Mouse (Mus musculus) midbrain, postnatal 0 days (tissue): Measurements from ENCODE around the gene Ell. TPM values are rescaled to one million over a fixed set of nuclear protein-coding genes. Genes with fewer than 3 reads are reported as not detected.

Experiments
- ATAC-seq: fragments of 200-750 bp; cut with Nextera tagmentation; 2 replicates; pipeline ENCODE4 v1.8.0; 2017; ENCODE audit warnings: moderate number of reproducible peaks, mild to moderate bottlenecking, moderate TSS enrichment, moderate library complexity; ENCODE audit not compliant: low FRiP score
- DNase-seq: peaks from one replicate; pipeline ENCODE4 v3.0.0-alpha.2; 2015; ENCODE audit warnings: low spot score
- H3K27ac ChIP-seq: fragments of 300-500 bp; sonication (generic); 2 replicates; pipeline ENCODE4 v1.5.1; 2014; ENCODE audit warnings: low read depth, mild to moderate bottlenecking, low read length, mixed read lengths
- H3K27me3 ChIP-seq: fragments of 300-500 bp; sonication (generic); 2 replicates; pipeline ENCODE4 v1.6.1; 2014; ENCODE audit warnings: low read length, control low read depth, mixed read lengths; ENCODE audit not compliant: insufficient read depth
- H3K36me3 ChIP-seq: fragments of 300-500 bp; sonication (generic); 2 replicates; pipeline ENCODE4 v1.6.1; 2014; ENCODE audit warnings: low read length, control low read depth, mixed read lengths; ENCODE audit not compliant: insufficient read depth
- H3K4me1 ChIP-seq: fragments of 300-500 bp; sonication (generic); 2 replicates; pipeline ENCODE4 v1.6.1; 2014; ENCODE audit warnings: mild to moderate bottlenecking, control low read depth, antibody characterized with exemption, low read length, mixed read lengths; ENCODE audit not compliant: insufficient read depth
- H3K4me2 ChIP-seq: fragments of 300-500 bp; sonication (generic); 2 replicates; pipeline ENCODE4 v1.6.1; 2014; ENCODE audit warnings: low read depth, mild to moderate bottlenecking, low read length, mixed read lengths; ENCODE audit not compliant: poor library complexity, severe bottlenecking
- H3K4me3 ChIP-seq: fragments of 300-500 bp; sonication (generic); 2 replicates; pipeline ENCODE4 v1.5.1; 2014; ENCODE audit warnings: low read depth, mild to moderate bottlenecking, low read length, moderate library complexity
- H3K9ac ChIP-seq: fragments of 300-500 bp; sonication (generic); replicated peaks from 2 replicates; pipeline ENCODE4 v1.6.1; 2014; ENCODE audit warnings: mild to moderate bottlenecking, low read length, moderate library complexity, mixed read lengths; ENCODE audit not compliant: poor library complexity, severe bottlenecking
- H3K9me3 ChIP-seq: fragments of 300-500 bp; sonication (generic); 2 replicates; pipeline ENCODE4 v1.6.1; 2016; ENCODE audit warnings: low read length, control low read depth
- CTCF ChIP-seq: IDR thresholded peaks from 2 replicates; pipeline ENCODE4 v1.5.1; 2016; ENCODE audit warnings: antibody characterized with exemption, mild to moderate bottlenecking
- WGBS: fragments of 180-500 bp; shearing (Covaris S2); extraction: QIAGEN DNeasy Blood & Tissue Kit; methylation state at CpG from one replicate; pipeline ENCODE4 v1.1.7; 2014; 5-methylcytosine and 5-hydroxymethylcytosine counted together
- polyA plus RNA-seq: library from polyadenylated mRNA; unstranded; fragments of >200 nt; fragmentation: Nextera tagmentation; extraction: Ambion mirVana; gene quantifications from 2 replicates; pipeline ENCODE4 v1.2.1, GENCODE M21; 2015
- total RNA-seq: library from RNA; depleted of rRNA; stranded (reverse); fragments of >200 nt; gene quantifications from 2 replicates; pipeline ENCODE4 v1.2.3, GENCODE M21; 2014

Ell gene
- total and polyA plus RNA-seq, 2 experiments from 2014 or later = 13.2 to 14.1 TPM

DNA sequence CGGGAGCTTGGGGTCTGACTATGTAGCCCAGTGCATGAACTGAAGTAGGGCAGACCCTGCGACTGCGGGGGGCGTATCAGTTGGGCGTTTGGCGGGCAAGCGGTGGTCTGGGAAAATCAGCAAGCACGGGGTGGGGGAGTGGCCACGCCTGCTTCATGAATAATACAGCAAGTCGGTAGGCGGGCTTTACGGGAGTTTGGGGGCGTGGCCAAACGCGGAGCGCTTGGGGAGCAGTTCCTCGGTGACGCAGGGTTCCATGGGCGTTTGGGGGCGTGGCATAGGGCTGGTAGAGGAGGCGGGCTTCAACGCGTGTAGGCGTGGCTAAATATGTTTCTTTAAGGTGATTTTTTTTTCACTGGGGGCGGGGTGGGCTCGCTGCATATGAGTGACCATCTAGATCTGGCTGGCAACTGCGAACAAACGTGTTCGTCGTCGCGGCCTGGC is 602 bp upstream of the Ell start:
- DNase-seq (peak; percentile 99), ATAC-seq (peak; percentile 87)
- Histone ChIP-seq H3K4me3 (peak overlapping the region; percentile 82), H3K9ac (peak overlapping the region; percentile 62), H3K27me3 (no peaks in the 10 kb centered on the region), H3K36me3 (peaks cover 25% of the 10 kb centered on the region), H3K4me1 (peaks cover 16% of the 10 kb centered on the region), H3K9me3 (no peaks in the 10 kb centered on the region), H3K27ac (peak overlapping the region; percentile 90), H3K4me2 (peak overlapping the region; percentile 95)
- under 1% methylated on average over 32 of the region's 32 CpGs for WGBS
- no peak for TF ChIP-seq CTCF

GRCm38 (mm10) chr8:70540013-70540506 is 803 bp downstream of the Ell start:
- H3K27ac ChIP-seq = peak overlapping the region; percentile 90; the same call in 1 of the 2 replicates
- H3K4me3 ChIP-seq = peak overlapping the region; percentile 82
- peaks cover 16% of the 10 kb centered on the region for H3K4me1 ChIP-seq
- no peak for DNase-seq
- peak overlapping the region; percentile 82 for H3K9ac ChIP-seq
- no peaks in the 10 kb centered on the region for H3K9me3 ChIP-seq
- H3K36me3 ChIP-seq = peaks cover 14% of the 10 kb centered on the region
- H3K4me2 ChIP-seq = peak overlapping the region; percentile 95
- no peak for TF ChIP-seq CTCF
- ATAC-seq = no peak
- 16% methylated on average over 4 of the region's 4 CpGs for WGBS
- H3K27me3 ChIP-seq = no peaks in the 10 kb centered on the region

DNA sequence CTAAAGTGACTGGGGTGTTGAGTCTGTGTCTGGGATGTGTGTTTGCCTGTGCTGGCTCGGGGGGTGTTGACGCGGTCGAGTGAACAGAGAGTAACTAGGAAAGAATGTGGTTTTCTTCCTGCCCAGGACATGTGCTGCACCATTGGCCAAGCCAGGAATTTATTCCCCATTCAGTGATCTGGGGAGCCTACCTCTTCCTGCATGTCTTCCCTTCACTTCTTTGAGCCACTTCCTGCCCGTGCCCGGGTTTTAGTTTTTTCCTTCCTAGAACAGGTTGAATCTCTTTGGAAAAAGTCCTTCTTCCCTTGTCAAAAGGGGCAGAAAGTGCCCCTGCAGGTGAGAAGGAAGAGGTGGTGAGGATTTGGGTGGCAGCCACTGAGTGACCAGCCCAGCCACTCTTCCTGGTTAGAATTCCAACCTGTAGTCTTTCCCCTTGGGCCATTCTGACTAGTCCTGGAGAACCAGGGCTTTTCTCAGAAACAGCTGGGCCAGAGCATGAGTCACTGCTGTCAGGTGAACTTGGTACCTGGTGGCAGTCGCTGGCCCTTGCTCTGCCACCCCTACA is 1.3 kb downstream of the Ell start:
- H3K36me3 ChIP-seq = peaks cover 8% of the 10 kb centered on the region
- H3K4me3 ChIP-seq = peak overlapping the region; percentile 82
- 46% methylated on average over 7 of the region's 7 CpGs for WGBS
- H3K4me1 ChIP-seq = peaks cover 16% of the 10 kb centered on the region
- peak overlapping the region; percentile 95 for H3K4me2 ChIP-seq
- no peak for DNase-seq
- peak overlapping the region; percentile 82 for H3K9ac ChIP-seq
- no peaks in the 10 kb centered on the region for H3K27me3 ChIP-seq
- no peak for ATAC-seq
- no peak for TF ChIP-seq CTCF
- H3K27ac ChIP-seq = no peak overlapping the region
- no peaks in the 10 kb centered on the region for H3K9me3 ChIP-seq

DNA sequence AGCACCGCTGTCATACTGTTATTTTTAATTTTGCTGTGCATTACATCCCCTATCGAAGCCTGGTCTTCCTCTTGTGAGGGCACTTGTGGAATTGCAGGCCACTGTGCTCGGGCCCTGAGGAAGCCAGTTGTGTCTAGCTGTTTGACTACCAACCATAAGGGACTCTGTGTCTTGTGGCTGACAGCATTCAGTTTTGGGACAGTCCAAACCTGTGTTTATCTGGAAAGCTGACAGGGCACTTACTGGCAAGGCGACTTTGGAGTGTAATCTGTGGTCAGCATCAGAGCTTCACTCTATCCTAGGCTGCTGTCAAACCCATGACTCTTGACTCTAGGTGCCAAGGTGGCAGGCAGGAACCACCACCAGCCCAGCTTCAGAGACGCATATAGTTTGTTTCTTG is 1.8 kb downstream of the Ell start:
- DNase-seq = no peak
- H3K4me2 ChIP-seq = peak overlapping the region; percentile 95
- TF ChIP-seq CTCF = no peak
- H3K9ac ChIP-seq = no peak overlapping the region
- H3K4me3 ChIP-seq = peak overlapping the region; percentile 82; the same call in 1 of the 2 replicates
- ATAC-seq = no peak
- no peaks in the 10 kb centered on the region for H3K9me3 ChIP-seq
- peaks cover 5% of the 10 kb centered on the region; the same call in 1 of the 2 replicates for H3K36me3 ChIP-seq
- no peaks in the 10 kb centered on the region for H3K27me3 ChIP-seq
- 82% methylated on average over 5 of the region's 5 CpGs for WGBS
- H3K4me1 ChIP-seq = peaks cover 16% of the 10 kb centered on the region
- no peak overlapping the region for H3K27ac ChIP-seq

DNA sequence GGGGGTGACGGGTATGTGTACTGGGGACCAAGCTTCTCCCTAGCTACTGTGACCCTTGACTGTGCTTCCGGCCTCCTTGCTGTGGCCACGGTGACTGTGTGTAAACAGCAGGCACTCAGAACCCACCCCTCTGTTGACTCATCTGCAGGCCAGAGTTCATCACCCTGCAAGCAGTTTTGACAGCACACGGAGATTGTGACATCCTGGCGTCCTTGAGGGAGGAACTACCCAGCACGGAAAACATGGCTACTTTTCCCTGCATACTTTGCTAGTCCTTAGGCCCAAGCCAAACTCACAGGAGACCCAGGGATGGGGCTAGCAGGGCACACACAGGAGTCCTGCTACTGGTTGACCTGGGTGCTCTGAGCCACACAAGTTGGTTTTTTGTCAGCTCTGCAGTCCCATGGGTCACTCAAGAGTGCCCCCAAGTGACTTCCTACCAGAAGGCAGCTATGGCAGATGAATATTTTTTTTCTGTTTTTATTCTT is 5.0 kb downstream of the Ell start:
- peak; percentile 40 for TF ChIP-seq CTCF

DNA sequence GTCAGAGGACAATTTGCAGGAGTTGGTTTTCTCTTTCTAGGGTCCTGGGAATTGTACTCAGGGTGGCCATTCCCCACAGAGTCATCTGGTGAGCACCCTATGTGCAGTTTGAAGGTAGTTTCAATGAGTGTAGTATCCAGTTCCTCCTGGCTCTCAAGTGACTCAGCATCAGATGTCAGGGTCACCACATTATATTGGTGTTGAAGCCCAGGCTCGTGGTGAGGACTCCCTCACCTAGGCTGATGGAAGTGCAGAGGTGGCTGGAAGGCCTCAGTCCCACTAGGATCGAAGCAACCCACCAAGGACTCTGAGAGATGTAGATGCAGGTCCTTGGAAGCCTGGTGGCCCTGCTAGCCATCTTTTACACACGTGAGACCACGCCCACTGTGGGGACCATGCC is 7.2 kb downstream of the Ell start:
- Histone ChIP-seq H3K4me3 (no peak overlapping the region), H3K4me1 (no peaks in the 10 kb centered on the region), H3K4me2 (no peak overlapping the region), H3K36me3 (no peaks in the 10 kb centered on the region), H3K27me3 (no peaks in the 10 kb centered on the region), H3K9ac (no peak overlapping the region), H3K9me3 (no peaks in the 10 kb centered on the region), H3K27ac (no peak overlapping the region)
- ATAC-seq = no peak
- 89% methylated on average over 4 of the region's 4 CpGs for WGBS
- no peak for DNase-seq
- TF ChIP-seq CTCF = no peak

More for the DNA sequence above, 5.0 kb downstream of the Ell start:
- Histone ChIP-seq H3K27ac (no peak overlapping the region), H3K4me1 (peaks cover 12% of the 10 kb centered on the region), H3K9me3 (no peaks in the 10 kb centered on the region), H3K9ac (no peak overlapping the region), H3K4me2 (no peak overlapping the region), H3K4me3 (no peak overlapping the region), H3K27me3 (no peaks in the 10 kb centered on the region), H3K36me3 (no peaks in the 10 kb centered on the region)
- ATAC-seq = no peak
- peak; percentile 17 for DNase-seq
- 68% methylated on average over 6 of the region's 6 CpGs for WGBS
